Mouse (Mus musculus) urinary bladder, postnatal 14 days (tissue): ENCODE measurements at regions not wholly inside any gene's neighbourhood (a gene's known extent, or its start where the extent isn't known, plus 50 kb on each side); places are given as distances from the start of the nearest gene placed in this dataset.

Source experiments
- DNase-seq: peaks from one replicate; pipeline ENCODE4 v3.0.0; 2021; ENCODE audit warnings: low spot score

GRCm38 (mm10) chr8:89171561-89171960 is 127.6 kb upstream of the Sall1 start:
- no peak for DNase-seq

GRCm38 (mm10) chr8:89169484-89169883 is 125.5 kb upstream of the Sall1 start:
- DNase-seq: no peak

- no peak for DNase-seq
These were observed 123.1 kb upstream of the Sall1 start for GRCm38 (mm10) chr8:89167026-89167425.

GRCm38 (mm10) chr8:89156909-89157308 is 112.9 kb upstream of the Sall1 start:
- DNase-seq: no peak

GRCm38 (mm10) chr8:89153605-89154004 is 109.6 kb upstream of the Sall1 start:
- DNase-seq: no peak

- DNase-seq: no peak
These were observed 109.1 kb upstream of the Sall1 start for GRCm38 (mm10) chr8:89152867-89153595.

- no peak for DNase-seq
These were observed 108.4 kb upstream of the Sall1 start for GRCm38 (mm10) chr8:89152331-89152730.

- no peak for DNase-seq
These were observed 107.0 kb upstream of the Sall1 start for GRCm38 (mm10) chr8:89150952-89151351.

GRCm38 (mm10) chr8:89141529-89142235 is 97.7 kb upstream of the Sall1 start:
- no peak for DNase-seq

GRCm38 (mm10) chr8:89139876-89140275 is 95.9 kb upstream of the Sall1 start:
- no peak for DNase-seq

GRCm38 (mm10) chr8:89138416-89139125 is 94.6 kb upstream of the Sall1 start:
- DNase-seq: no peak

- DNase-seq: no peak
These were observed 90.9 kb upstream of the Sall1 start for GRCm38 (mm10) chr8:89134581-89135484.

GRCm38 (mm10) chr8:89134058-89134457 is 90.1 kb upstream of the Sall1 start:
- DNase-seq: no peak

GRCm38 (mm10) chr8:89121051-89121450 is 77.1 kb upstream of the Sall1 start:
- DNase-seq: no peak

GRCm38 (mm10) chr8:89107895-89108660 is 64.1 kb upstream of the Sall1 start:
- no peak for DNase-seq

- DNase-seq: no peak
These were observed 62.4 kb upstream of the Sall1 start for GRCm38 (mm10) chr8:89106346-89106745.

GRCm38 (mm10) chr8:89097396-89097795 is 53.4 kb upstream of the Sall1 start:
- no peak for DNase-seq
